Mouse (Mus musculus): Measurements from ENCODE around the gene Vps51. TPM values are rescaled to one million over a fixed set of nuclear protein-coding genes. Genes with fewer than 3 reads are reported as not detected.

The Vps51 gene
- polyA plus RNA-seq, 2 experiments = 51.9 to 81.6 TPM

GRCm38 (mm10) chr19:6062418-6062817 is 14.6 kb downstream of the Vps51 start:
- H3K4me3 ChIP-seq (replicated peaks; ENCODE audit: low read length) = peak overlapping the region; percentile 83
- peaks cover 26% of the 10 kb centered on the region for H3K4me1 ChIP-seq (ENCODE audit: control insufficient read depth, insufficient read depth, low read length)
- H3K9me3 ChIP-seq (ENCODE audit: control insufficient read depth, low read length) = no peaks in the 10 kb centered on the region
- TF ChIP-seq POLR2A (IDR thresholded peaks at IDR 0.05; ENCODE audit: borderline replicate concordance, extremely low read depth, insufficient read depth, insufficient read length) = no peak
- no peaks in the 10 kb centered on the region for H3K27me3 ChIP-seq (ENCODE audit: control insufficient read depth, insufficient read depth, low read length)
- peaks cover 18% of the 10 kb centered on the region; the same call in 1 of the 2 replicates for H3K36me3 ChIP-seq (ENCODE audit: control insufficient read depth, insufficient read depth, low read length)
- peak overlapping the region; percentile 98 for H3K4me2 ChIP-seq (replicated peaks; ENCODE audit: low read depth, low read length, severe bottlenecking)
- 67% methylated on average over 5 of the region's 5 CpGs for WGBS
- H3K27ac ChIP-seq (replicated peaks; ENCODE audit: low read depth, low read length) = no peak overlapping the region
- DNase-seq (ENCODE audit: low spot score) = no peak
- peak overlapping the region; percentile 90 for H3K9ac ChIP-seq (ENCODE audit: low read depth, low read length, severe bottlenecking)
- no peak for ATAC-seq (ENCODE audit: low FRiP score, low read depth)

- TF ChIP-seq POLR2A (IDR thresholded peaks at IDR 0.05; ENCODE audit: borderline replicate concordance, extremely low read depth, insufficient read depth, insufficient read length) = no peak
- Histone ChIP-seq H3K4me1 (ENCODE audit: control insufficient read depth, insufficient read depth, low read length) (peaks cover 24% of the 10 kb centered on the region), H3K27ac (replicated peaks; ENCODE audit: low read depth, low read length) (peak overlapping the region; percentile 91), H3K27me3 (ENCODE audit: control insufficient read depth, insufficient read depth, low read length) (no peaks in the 10 kb centered on the region), H3K9me3 (ENCODE audit: control insufficient read depth, low read length) (no peaks in the 10 kb centered on the region), H3K36me3 (ENCODE audit: control insufficient read depth, insufficient read depth, low read length) (peaks cover 18% of the 10 kb centered on the region; the same call in 1 of the 2 replicates), H3K4me3 (replicated peaks; ENCODE audit: low read length) (peak overlapping the region; percentile 83), H3K4me2 (replicated peaks; ENCODE audit: low read depth, low read length, severe bottlenecking) (peak overlapping the region; percentile 98), H3K9ac (ENCODE audit: low read depth, low read length, severe bottlenecking) (peak overlapping the region; percentile 90)
- under 1% methylated on average over 36 of the region's 44 CpGs for WGBS
- no peak for ATAC-seq (ENCODE audit: low FRiP score, low read depth)
- no peak for DNase-seq (ENCODE audit: low spot score)
These were observed 15.3 kb downstream of the Vps51 start for GRCm38 (mm10) chr19:6061641-6062302.

- peak within 1 kb of the TSS; percentile 90 for H3K9ac ChIP-seq (ENCODE audit: low read depth, low read length, severe bottlenecking)
- peak within 1 kb of the TSS; percentile 83 for H3K4me3 ChIP-seq (replicated peaks; ENCODE audit: low read length)
- peaks cover 18% of the 10 kb centered on the region; the same call in 1 of the 2 replicates for H3K36me3 ChIP-seq (ENCODE audit: control insufficient read depth, insufficient read depth, low read length)
- H3K4me1 ChIP-seq (ENCODE audit: control insufficient read depth, insufficient read depth, low read length) = peaks cover 22% of the 10 kb centered on the region
- peak within 1 kb of the TSS; percentile 91 for H3K27ac ChIP-seq (replicated peaks; ENCODE audit: low read depth, low read length)
- H3K4me2 ChIP-seq (replicated peaks; ENCODE audit: low read depth, low read length, severe bottlenecking) = peak within 1 kb of the TSS; percentile 98
- no peaks in the 10 kb centered on the region for H3K27me3 ChIP-seq (ENCODE audit: control insufficient read depth, insufficient read depth, low read length)
- under 1% methylated on average over 55 of the region's 58 CpGs for WGBS
- ATAC-seq (ENCODE audit: low FRiP score, low read depth) (peak; percentile 76), DNase-seq (ENCODE audit: low spot score) (peak; percentile 97)
- 0 out of 2 replicates have a peak, but pooled peaks have one; percentile 37 for TF ChIP-seq POLR2A (IDR thresholded peaks at IDR 0.05; ENCODE audit: borderline replicate concordance, extremely low read depth, insufficient read depth, insufficient read length)
- H3K9me3 ChIP-seq (ENCODE audit: control insufficient read depth, low read length) = no peaks in the 10 kb centered on the region
These were observed 16.0 kb downstream of the Vps51 start, which contains the start of gene Znhit2 for GRCm38 (mm10) chr19:6061021-6061533. Znhit2 (plus strand) TSS chr19:6061192.

- WGBS = 82% methylated on average over 5 of the region's 5 CpGs
- peak overlapping the region; percentile 89 for H3K4me3 ChIP-seq (replicated peaks; ENCODE audit: low read length)
- H3K36me3 ChIP-seq (ENCODE audit: control insufficient read depth, insufficient read depth, low read length) = peaks cover 33% of the 10 kb centered on the region
- no peak for TF ChIP-seq POLR2A (IDR thresholded peaks at IDR 0.05; ENCODE audit: borderline replicate concordance, extremely low read depth, insufficient read depth, insufficient read length)
- no peak overlapping the region for H3K27ac ChIP-seq (replicated peaks; ENCODE audit: low read depth, low read length)
- H3K4me2 ChIP-seq (replicated peaks; ENCODE audit: low read depth, low read length, severe bottlenecking) = peak overlapping the region; percentile 80
- H3K9me3 ChIP-seq (ENCODE audit: control insufficient read depth, low read length) = no peaks in the 10 kb centered on the region
- peak overlapping the region; percentile 16; the same call in 1 of the 2 replicates for H3K9ac ChIP-seq (ENCODE audit: low read depth, low read length, severe bottlenecking)
- H3K4me1 ChIP-seq (ENCODE audit: control insufficient read depth, insufficient read depth, low read length) = peaks cover 22% of the 10 kb centered on the region
- no peak for DNase-seq (ENCODE audit: low spot score)
- H3K27me3 ChIP-seq (ENCODE audit: control insufficient read depth, insufficient read depth, low read length) = no peaks in the 10 kb centered on the region
- no peak for ATAC-seq (ENCODE audit: low FRiP score, low read depth)
These were observed 18.1 kb downstream of the Vps51 start for GRCm38 (mm10) chr19:6058966-6059365.

GRCm38 (mm10) chr19:6058513-6058912 is 18.5 kb downstream of the Vps51 start:
- Histone ChIP-seq H3K4me3 (replicated peaks; ENCODE audit: low read length) (peak overlapping the region; percentile 89), H3K27ac (replicated peaks; ENCODE audit: low read depth, low read length) (no peak overlapping the region), H3K9ac (ENCODE audit: low read depth, low read length, severe bottlenecking) (peak overlapping the region; percentile 76), H3K4me2 (replicated peaks; ENCODE audit: low read depth, low read length, severe bottlenecking) (peak overlapping the region; percentile 80), H3K36me3 (ENCODE audit: control insufficient read depth, insufficient read depth, low read length) (peaks cover 37% of the 10 kb centered on the region), H3K9me3 (ENCODE audit: control insufficient read depth, low read length) (no peaks in the 10 kb centered on the region), H3K4me1 (ENCODE audit: control insufficient read depth, insufficient read depth, low read length) (peaks cover 22% of the 10 kb centered on the region), H3K27me3 (ENCODE audit: control insufficient read depth, insufficient read depth, low read length) (no peaks in the 10 kb centered on the region)
- WGBS = 29% methylated on average over 5 of the region's 5 CpGs
- no peak for TF ChIP-seq POLR2A (IDR thresholded peaks at IDR 0.05; ENCODE audit: borderline replicate concordance, extremely low read depth, insufficient read depth, insufficient read length)
- DNase-seq (ENCODE audit: low spot score) (no peak), ATAC-seq (ENCODE audit: low FRiP score, low read depth) (no peak)
